Mouse (Mus musculus) G1E (cell line): ENCODE results near the gene B3gnt2.

Source experiments
- CTCF ChIP-seq: IDR thresholded peaks from 2 replicates; pipeline ENCODE4 v1.5.1; 2012; ENCODE audit warnings: low read depth, low read length, inconsistent platforms, mixed read lengths
- TAL1 ChIP-seq: conservative IDR thresholded peaks from 2 replicates; pipeline ENCODE4 v1.6.1; 2012; ENCODE audit warnings: low read depth, low read length, inconsistent platforms, mixed read lengths

DNA sequence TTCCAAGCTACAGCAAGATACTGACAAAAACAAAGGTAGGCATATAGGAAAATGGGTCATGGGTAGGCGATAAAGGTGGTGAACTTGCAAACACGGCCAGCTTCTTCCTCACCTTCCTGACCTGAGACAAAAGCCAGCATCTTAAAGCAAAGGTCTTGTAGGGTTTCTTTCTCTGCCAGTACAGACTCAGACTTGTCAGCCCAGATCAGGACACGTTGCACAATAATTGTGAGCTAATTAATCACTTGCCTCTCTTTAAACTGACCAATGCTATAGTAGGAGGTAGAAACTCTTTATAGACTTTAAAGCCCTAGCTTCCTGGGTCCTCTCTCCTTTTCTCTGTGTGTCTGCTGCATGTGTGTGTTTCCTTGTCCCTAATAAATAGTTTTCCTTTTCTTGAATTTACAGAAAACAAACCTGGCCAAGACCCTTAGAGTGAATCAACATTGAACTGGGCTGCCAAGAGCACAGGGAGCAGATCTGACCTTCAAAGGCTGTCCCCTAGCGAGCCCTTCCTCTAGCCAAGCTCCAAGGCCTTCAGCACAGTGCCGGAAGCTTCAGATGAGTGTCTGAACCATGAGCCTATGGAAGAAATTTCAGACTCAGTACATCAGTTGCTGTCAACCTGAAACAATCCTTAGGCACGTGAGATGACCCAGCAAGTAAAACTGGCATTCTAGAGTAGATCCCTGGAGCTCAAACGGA, 124.1 kb downstream of the B3gnt2 start:
- TF ChIP-seq CTCF (no peak), TAL1 (no peak)
